Mouse (Mus musculus): ENCODE measurements around the gene Ddr2.

The Ddr2 gene

DNA sequence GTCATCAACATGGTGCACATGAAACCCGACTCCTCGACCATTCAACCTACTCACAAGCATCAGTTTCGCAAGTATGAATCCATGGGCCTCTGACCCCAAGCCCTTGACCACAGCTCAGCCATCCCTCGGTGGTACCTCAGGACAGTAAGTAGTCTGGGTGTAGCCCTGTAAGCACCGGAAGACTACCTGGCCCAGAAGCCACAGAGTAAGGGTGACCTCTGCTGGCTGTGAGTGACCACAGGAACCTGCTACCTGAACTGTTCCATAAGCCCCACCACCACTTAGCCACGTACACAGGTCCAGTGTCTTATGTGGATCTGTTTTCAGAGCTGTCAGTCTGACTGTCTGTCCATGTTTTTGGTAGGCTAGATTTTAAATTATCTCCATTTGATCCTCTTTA is 162.9 kb downstream of the Ddr2 start:
- no peak for DNase-seq (ENCODE audit: low spot score)

DNA sequence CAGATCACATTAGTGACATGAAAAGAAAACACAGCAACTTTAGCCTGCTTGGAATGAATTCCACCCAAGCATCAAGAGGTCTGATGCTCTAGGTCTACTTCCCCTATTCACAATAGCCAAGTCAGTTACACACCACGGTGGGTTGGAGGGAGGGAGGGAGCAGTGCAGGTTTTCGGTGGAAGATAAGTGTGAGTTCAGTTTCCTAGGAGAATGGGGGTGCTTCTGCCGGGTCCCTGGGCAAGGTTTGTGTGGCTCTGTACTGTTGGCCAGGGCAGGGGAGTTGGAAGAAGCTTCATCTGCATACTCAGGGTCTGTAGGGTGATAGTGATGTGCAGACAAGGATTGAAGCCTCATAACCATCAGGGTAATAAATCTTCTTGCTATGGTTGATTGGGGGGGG is 164.6 kb downstream of the Ddr2 start:
- DNase-seq (ENCODE audit: low spot score) = no peak

DNA sequence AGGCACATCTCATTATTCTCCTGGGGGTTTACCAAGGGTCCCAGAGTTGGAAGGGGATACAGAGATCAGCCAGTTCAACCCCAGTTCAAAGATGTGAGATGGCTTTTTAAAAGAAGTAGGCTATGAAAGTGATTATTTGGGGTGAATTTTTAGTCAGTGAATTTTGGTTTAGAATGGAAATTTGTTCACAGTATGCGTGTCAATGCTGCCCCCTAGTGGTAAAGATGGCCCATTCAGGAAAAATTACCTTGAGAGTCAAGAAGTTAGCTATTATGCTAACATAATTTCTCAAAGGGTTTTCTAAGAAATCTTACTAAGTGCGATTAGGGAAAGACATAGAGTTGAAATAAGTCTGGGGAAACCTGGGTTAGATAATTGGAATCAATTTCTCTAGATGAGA is 171.2 kb downstream of the Ddr2 start:
- DNase-seq (ENCODE audit: low spot score) = peak; percentile 74

DNA sequence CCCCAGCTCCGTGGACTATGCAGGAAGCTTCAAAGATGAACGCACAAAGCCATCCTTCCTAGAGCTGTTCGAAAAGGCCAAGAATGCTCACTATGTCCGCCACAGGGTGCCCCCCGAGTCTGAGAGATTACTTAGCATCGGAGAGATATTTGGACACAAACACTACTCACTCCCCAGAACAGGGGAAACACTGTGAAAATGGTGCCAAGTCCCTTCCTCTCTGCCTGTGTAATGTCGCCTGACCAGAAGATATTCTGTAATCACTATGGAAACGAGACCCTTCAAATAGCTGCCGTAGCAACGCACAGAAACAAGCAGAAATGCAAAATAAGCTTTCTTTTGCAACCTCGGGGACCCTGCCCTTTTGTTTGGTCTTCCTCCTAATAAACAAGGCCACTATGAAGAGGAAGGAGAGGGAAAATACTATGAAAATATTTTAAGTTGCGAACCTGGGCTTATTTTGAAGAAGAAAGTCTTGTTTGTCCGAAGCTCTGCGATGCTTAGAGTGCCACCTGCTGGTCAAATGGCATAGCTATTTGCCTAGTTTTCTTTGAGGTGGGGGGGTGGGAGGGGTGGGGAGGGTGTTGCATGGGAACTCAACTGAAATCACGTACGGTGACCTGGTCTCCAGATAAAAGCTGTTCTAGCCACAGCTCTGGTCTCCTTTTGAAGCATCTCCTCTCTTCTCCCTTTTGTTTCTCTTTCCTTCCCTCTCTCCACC is 176.4 kb downstream of the Ddr2 start:
- peak; percentile 73 for DNase-seq (ENCODE audit: low spot score)

DNA sequence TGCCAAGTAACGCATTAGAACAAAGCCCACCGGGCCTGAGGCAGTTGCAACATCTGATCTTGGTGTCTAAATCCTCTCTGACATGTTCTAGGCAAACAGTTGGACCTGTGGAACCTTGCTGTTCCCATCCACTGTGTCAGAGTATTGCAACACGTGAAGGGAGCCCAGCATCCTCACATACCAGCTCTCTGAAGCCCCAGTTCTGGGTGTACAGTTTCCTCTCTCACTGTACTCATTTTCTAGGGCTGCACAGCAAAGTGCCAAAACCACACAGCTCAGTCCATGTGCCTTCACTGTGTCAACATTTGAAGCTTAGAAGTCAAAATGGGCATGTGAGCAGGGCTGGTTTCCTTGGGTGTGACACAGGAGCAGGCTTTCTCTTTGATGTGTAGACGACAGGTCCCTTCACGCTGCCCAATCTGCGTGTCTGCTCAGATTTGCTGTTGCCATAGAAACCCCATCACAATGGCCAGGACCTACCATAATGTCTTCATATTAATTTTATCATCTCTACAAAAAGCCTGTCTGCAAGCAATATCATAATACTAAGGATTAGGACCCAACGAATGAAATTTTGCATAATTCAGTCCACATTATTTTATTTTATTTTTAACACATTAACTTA is 178.3 kb downstream of the Ddr2 start:
- DNase-seq (ENCODE audit: low spot score) = no peak

DNA sequence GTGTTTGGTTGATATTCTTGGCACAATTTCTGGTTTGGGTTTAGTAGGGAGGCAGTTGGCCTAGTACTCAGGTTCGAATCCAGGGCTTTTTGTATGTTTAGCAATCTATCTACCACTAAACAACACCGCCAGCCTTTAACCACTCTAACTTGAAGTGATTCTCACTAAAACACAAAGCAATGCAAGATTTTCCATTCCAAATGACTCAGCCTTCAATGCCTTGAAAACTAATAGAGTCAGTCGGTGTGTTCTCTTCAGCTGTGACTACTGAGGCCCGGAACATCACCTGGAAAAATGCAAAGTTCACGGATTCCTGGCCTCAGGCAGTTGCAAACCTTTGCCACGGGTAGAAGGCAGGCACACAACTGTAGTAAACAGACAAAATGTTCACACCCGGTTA is 178.9 kb downstream of the Ddr2 start:
- DNase-seq (ENCODE audit: low spot score) = no peak

DNA sequence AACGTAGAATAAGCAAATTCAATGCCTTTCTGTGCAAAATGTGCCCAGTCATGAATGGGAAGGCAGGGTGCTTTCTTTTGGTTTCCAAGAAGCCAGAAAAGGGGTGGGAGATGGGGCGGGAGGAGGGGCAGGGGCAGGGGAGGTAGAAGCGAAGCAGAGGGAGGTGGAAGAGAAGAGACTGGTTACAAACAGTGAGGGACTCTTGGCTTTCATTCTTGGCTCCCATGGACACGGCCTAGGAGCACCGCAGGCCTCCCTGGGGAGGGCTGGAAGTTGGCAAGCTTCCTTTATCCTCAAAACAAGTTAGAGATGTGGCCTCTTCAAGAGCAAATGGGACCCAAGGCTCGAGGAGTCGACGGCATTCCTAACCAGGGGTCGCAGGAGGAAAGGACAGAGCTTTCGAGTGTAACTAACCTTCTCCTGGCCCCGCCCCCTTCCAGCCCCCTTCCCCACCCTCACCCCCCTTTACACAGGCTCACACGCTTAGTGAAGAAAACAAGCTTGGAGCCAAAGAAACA is 182.0 kb downstream of the Ddr2 start, which contains the start of gene Ccdc190:
Ccdc190 (plus strand) TSS at position 195 of the 518 bp plus-strand sequence.
- DNase-seq (ENCODE audit: low spot score) = no peak

DNA sequence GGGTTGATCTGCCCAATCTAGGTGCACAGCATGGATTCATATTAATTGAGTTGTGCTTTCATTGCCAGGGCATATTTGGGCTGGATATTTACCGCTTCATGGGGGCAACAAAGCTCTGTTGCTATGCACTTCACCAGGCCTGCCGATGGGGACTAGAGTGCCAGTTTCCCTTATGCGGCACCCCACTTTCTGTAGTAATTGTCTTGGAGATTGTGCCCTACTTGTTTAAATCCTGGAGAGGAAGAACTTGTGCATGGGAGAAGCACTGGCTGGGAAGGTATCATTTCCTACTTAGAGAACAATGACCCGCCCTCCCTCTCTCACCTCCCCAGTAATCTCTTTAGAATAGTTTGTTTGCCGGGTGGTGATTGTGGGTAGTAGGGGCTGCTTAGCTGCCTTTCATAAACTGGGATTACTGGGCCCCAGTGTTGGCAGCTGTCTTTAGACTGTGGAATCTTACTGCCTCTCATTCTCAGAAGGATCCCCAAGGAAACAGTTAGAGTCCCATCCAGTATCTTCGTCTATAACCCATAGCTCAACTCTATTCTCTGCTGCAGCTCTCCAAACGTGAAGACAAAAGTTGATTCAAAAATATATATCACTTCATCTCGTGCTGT is 182.7 kb downstream of the Ddr2 start:
- no peak for DNase-seq (ENCODE audit: low spot score)

DNA sequence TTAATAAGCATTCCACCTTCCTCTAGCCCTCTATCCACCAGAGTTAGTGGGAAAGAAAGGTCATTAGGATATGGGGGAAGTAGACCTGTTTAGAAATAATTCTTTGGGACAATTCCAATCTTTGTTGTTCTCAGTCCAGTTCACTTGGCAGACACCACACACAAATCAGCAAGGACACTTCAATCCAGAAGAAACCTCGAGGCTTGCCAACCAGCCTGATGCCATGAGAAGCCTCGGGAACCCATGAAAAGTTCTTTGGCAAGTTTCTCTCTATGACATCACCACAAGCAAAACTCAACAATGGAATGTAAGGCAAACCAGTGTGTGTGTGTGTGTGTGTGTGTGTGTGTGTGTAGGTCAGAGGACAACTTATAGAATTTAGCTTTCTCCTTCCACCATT is 186.0 kb downstream of the Ddr2 start:
- DNase-seq (ENCODE audit: low spot score) = no peak
